Mouse (Mus musculus): ENCODE results near the gene Plekho1.

The Plekho1 gene

DNA sequence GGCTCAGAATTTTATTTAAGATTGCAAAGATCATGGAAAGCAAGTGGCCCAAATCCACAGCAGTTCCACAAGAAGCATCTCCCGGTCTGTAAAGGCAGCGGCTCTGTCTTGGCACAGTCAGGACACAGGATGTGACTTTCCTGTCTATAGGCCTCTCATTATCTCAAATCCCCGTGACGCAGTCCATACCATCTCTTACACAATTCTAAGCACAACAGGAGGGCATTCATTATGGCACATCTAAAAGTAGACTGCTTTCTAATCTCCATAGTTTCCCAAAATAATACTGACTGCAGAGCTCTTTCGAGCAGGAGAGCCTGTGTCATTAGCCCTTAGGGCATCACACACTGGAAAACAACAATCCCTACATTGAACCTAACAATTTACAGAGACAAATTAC is 17.0 kb upstream of the Plekho1 start:
- intact Hi-C loops (cut with DNase I) = no loop called here

DNA sequence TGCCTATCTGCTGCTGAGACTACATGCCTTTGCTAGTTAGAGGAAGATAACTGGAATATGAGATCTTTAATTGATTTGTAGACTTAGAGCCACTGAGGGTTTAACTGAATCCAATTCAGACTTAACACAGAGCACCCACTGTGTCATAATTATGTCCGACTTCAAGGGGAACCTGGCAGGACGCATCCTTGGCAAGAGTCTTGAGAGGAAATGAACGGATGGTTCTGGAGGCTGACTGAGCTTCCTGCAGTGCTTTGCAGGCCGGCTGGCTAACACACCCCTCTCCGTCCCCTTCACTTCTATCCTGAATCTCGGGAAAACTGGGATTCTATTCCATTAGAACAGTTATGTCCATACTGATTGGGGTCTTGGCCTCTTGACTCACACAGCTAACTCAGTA is 12.7 kb upstream of the Plekho1 start:
- intact Hi-C loops (cut with DNase I) = no loop called here

DNA sequence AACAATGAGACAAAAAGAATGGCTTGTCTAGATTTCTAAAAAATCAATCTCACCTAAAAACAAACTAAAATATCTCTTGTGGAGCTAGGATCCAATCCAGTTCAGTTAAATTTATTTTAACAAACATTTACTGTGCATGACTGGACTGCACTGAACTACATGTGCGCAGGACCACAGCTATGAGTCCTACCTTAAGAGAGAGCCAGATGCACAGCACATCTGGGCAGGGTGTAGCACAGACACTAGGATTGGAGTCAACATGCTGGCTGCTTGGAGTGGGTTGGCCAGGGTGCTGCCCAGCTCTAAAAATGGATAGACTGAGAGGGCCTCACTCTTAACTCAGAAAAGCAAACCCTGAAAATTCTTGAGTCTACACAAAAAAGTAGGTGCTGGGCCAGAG is 5.8 kb upstream of the Plekho1 start:
- intact Hi-C loops (cut with DNase I) = no loop called here

DNA sequence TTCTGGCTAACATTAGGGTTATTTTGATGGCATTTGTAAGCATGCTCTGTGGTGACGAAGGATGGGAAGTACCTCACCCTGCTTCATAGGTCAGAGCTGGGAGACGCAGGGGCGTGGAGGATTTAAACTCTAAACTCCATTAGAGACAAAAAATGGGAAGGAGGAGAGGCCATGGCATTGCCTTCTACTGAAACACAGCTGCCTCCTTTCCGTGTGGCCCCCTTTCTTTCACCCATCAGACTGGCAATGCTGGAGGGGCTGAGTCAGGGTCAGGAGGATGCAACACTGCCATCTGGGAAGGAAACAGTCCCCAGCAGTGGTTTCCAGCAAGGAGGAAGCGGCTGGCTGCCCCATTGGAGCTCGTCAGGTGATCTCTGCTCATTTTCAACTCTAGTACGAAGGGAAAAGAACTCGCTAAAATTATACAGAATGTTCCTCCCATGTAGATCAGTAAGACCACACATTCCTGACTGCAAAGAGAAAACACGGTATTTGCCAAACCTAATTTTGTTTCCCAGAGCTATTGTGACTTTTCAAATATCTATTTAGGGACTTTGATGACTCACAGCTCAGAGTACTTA is 5.2 kb upstream of the Plekho1 start:
- intact Hi-C loops (cut with DNase I) = no loop called here

DNA sequence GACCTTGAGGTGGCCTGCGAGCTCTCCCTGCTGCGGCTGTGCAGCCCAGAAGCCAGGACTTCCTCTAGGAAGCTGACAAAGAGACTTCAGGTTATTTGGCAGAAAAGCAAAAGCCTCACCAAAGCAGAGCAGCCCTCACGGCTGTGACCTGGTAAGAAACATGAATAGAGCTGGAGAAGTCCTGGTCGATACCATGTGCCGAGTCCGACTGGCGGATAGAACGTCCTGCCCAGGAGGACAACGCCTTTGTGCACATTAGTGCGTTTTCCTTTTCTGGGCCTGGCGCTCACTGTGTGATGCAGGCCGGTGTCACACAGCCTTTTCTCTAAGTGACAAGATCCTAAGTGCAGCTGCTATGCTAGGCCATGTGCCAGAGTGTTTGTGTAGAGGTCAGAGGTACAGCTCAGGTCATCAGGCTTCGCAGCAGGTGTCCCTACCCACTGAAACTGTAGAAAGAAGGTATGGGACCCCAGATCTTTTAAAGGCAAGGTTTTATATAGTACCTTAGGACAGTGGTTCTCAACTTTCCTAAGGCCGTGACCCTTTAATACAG is 4.4 kb upstream of the Plekho1 start:
- intact Hi-C loops (cut with DNase I) = no loop called here

DNA sequence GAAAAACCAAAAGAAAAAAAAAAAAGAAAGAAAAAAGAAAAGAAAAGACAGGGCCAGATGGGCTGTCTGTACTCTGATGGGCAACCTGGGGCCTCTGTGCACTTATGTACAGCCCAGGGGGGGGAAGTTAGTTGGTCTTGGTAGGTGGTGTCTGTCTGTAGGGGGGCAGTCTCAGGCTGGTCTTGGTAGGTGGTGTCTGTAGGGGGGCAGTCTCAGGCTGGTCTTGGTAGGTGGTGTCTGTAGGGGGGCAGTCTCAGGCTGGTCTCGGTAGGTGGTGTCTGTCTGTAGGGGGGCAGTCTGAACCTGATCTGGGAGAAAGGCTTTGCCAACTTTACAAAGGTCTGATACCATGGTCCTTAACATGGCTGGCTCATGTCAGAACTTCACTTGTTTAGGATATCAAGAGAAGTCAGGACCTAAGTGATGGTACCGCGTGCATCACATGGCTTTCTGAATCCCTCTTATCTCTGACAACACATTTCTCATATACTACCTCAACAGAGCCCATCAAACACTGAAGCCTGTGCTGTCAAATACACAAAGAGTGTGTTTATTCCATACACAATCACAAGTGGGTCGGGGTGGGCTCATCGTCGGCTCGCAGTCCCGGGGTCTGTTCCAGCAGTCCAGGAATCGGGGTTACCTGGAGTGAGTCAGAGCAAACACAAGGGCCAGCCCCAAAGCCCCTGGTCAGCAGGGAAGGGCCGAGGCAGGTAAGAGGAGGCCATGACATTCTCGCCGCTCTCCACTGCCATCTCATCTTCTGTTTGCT is 3.7 kb upstream of the Plekho1 start:
- intact Hi-C loops (cut with DNase I) = no loop called here

DNA sequence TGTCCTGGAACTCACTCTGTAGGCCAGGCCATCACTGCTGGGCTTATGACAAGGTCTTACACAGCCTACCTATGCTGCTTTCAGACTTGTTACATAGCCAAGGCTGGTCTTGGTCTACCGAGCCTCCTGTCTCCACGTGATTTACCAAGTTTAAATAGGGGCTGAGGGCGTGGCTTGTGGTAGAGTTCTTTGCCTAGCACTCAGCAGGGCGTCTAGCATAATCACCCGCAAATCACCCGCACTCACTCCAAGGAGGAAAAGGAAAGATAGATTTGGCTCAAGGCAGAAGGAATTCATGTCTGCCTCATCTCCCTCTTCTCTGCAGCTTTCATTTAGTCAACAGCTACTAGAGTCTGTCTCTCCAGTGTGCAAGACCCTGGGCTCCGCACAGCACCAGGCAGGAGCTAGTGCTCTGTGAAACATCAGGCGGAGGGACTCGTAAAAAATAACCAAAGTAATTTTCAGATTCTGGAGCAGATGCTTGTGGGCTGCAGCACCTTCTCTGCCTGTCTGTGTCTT is 1.5 kb upstream of the Plekho1 start:
- intact Hi-C loops (cut with DNase I) = no loop called here

DNA sequence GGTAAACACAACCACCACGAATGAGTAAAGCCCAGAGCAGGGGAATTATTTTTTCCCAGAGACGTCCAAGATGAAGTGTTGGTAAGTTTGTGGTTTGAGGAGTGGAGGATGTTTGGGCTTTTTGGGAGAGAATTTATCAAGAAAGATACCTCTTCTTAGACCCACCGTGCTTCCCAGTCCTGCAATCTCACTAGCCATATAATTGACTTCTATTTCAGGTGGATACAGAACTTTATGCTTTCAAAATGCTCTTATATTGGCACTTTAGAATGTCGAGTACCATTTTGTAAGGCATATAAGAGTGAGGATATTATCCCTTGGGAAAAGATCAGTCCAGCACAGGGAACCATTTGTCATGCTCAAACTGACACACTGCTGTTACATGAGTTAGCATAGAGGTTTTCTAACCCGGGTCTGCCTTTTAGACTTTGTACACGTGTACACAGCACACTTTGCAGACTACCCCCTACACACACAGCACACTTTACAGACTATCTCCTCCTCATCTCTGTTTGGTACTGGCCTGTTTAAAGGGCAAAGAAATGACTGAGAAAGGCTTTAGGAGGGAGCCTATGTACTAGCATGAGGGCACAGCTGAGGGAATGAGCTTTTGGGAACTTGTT is 761 bp upstream of the Plekho1 start:
- intact Hi-C loops (cut with DNase I) = no loop called here

DNA sequence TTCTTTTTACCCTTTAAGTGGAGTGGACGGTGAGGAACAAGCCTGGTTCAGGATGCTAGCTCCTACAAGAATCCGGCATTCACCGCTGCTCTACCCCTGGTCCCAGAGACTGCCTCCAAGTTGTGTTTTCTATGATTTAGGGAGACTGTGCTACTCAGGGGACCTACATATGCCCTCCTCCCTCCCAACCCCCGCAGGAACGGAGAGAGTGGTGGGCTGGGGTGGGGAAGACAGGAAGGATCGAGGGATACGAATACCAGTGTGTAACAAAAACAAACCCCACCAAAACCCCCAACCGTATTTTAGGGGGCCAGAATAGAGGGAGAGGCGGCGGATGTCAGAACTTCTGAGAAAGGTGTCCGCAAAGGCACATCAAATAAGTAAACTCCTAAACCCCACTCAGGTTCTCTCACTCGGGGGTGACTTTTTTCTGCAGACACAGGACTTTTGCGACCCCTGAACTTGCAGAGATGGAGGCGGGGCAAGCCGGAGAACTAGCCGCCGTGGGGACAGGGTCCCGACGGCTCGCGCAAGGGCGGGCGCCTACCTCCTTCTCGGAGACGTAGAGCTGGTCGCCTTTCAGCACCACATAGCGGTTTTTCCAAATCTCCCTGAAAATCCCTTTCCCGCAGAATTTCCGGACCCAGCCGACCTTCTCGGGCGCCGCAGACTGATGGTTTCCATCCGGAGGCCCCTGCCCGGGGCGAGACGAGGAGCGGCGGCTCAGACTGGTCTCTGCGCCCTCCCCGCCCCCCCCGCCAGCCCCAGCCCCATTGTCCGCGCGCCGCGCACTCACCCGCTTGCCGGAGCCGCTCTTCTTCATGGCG is 613 bp downstream of the Plekho1 start:
- intact Hi-C loops (cut with DNase I) = no loop called here

DNA sequence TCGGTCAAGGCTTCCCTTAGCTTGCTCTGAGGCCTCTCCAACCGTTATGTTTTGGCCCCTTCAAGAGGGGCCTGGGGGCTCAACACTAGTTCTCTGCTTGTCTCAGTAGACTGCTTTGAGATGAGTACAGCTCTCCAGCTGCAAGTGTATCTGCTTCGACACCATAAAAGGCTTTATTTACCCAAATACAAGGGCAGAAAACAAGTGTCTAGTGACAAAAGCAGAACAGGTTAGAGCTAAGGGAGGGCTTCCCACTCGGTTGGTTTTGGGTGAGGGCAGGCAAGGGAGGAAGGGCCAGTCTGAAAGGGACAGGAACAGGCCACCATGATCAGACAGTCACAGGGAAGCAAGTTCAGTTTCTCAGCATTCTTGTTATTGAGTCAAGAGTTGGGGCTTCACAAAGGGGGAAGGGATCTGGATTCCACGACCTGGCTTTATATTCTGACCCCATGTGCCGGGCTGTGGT is 1.4 kb downstream of the Plekho1 start:
- intact Hi-C loops (cut with DNase I) = no loop called here

DNA sequence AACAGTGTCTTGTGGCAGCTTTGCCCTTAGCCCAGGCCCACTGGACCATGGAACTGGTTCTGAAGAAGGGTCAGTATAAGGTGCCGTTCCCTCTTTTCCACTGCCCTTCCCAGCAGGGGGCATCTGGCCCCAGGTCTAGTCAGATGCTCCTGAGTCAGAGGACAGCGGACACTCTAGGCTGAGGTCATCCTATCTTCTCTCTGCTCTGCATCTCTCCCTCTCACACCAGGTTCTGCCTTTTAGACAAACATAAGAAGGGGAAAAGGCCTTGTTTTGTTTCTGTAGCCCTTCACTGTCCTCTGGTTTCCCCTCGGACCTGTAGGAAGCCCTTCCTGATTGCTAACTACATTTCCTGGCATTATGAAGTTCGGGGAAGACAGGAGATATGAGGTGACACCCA is 1.9 kb downstream of the Plekho1 start:
- intact Hi-C loops (cut with DNase I) = no loop called here

DNA sequence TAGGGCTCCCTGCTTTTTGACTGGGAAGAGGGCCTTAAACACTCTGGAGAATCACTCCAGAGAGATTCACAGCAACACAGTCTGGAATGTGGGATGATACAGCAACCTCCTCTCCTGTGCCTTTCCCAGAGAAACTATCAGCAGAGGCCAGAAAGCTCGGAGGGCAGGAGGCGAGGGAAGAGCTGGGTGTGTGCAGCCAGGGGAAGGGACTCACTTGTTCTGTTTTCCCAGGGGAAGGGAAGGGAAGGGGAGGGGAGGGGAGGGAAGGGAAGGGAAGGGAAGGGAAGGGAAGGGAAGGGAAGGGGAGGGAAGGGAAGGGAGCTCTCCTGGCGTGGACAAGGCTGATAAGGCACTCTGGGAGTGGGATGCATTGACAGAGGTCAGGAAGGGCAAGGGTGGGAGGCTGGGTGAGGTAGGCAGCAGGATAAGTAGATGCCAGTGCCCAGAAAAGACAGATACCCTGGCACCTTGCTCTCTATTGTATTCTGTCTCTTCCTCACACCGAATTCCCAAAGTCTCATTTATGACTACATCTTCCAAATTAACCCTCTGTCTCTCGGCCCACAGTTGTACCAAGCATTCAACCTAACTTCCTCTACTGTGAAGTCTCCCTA is 2.7 kb downstream of the Plekho1 start:
- intact Hi-C loops (cut with DNase I) = no loop called here

DNA sequence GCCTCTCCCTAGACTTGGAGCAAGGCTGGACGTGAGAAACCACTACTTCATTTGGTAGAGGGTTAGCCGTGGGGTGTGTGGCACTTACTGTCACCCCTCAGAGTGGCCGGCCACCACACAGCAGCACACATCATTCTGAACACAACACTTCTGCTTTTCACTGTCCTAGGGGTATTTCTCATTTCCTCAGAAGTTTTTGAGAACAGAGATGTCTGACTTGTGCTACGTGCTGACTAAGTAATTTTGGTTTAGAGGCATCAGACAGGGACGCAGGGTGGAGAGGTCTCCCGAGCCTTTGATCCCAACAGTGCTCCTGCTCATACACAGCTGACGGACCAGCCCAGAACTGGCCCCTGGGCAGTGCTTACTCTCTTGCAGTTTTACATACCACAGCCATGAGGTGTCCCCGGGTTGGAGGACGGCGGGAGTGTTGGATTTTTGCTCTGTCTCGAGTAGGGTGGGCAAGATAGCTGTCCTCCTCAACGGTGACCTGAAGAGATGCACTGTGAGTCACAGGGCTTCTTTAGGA is 5.3 kb downstream of the Plekho1 start:
- intact Hi-C loops (cut with DNase I) = no loop called here

DNA sequence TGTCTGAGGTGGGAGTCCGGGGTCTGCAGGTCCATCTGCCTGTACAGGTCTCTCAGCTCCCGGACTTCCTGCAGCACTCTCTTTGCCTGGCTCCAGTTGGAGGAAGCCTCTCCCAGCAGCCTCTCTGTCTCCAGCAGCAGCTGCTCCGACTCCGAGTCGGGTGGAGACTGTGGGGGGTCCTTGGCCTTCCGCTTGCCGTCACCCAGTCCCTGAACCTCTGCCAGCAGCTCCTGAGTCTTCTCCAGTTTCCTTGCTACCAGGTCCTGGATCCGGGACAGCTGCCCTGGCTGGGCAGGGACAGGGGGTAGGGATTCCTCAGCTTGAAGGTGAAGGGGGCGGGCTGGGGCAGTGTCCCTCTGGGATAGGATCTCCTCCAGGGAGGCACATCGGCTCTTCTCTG is 6.8 kb downstream of the Plekho1 start:
- intact Hi-C loops (cut with DNase I) = no loop called here

DNA sequence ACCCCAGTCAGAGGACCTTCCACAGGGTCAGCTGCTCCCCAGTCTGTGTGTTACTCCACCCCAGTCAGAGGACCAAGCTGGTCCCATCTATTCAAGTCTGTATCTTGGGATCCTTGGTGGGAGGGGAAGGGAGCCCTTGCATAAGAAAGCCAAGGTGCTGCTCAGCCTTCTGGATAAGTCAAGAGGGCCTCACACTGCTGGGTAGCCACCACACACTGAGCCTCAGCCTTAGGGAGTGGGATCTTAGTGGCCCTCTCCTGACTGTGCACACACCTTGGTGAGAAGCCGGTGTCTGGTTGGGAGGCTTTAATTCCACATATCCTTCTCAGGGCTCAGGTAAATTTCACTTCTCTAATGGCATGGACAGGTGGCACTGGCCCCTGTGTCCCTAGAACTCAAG is 7.7 kb downstream of the Plekho1 start:
- intact Hi-C loops (cut with DNase I) = no loop called here

DNA sequence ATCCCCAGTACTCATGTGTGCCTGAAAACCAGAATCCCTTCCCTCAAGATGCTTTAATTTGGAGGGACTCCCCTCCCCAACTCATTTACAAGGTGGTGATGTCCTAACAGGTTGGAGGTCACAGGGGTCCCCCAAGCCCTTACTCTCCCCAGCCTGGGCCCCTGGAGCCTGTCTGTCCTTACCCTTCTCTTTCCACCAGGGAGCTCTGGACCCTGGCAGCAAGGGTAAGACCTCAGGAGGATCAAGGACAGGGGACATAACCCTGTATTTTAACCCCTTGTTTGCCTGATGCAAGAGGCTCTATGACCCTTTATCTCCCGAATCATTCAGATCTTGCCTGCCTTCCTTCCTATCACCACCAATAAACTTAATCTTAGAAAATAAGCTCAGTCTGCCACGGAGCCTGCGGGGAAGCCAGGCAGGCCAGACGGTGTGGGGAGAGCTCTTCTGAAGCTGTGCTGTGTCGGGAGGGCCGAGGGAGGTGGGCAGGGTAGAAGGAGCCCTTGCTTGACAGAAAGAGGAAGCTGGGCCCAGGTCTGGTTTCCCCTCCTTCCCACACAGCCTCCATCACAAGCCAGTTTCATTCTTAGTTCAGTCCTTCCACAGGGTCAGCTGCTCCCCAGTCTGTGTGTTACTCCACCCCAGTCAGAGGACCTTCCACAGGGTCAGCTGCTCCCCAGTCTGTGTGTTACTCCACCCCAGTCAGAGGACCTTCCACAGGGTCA is 8.3 kb downstream of the Plekho1 start:
- intact Hi-C loops (cut with DNase I) = no loop called here

DNA sequence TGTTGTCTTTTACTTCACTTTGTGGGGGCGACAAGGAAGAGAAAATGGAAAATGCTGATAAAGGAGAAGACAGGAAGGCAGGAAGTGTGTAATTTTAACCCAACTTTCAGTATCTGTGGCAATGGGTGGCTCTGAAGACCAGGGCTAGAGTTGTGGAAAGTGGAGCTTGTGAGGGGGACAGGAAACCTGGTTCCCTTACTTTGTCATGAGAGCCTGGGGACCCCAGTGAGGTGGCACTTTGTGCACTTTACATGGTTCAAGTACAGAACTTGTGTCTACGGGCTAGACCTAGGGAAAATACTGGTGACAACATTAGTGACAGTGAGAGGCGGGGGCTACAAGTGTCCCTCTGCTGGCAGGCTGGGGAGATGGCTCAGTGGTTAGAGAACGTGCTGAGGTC is 8.8 kb downstream of the Plekho1 start:
- intact Hi-C loops (cut with DNase I) = no loop called here

DNA sequence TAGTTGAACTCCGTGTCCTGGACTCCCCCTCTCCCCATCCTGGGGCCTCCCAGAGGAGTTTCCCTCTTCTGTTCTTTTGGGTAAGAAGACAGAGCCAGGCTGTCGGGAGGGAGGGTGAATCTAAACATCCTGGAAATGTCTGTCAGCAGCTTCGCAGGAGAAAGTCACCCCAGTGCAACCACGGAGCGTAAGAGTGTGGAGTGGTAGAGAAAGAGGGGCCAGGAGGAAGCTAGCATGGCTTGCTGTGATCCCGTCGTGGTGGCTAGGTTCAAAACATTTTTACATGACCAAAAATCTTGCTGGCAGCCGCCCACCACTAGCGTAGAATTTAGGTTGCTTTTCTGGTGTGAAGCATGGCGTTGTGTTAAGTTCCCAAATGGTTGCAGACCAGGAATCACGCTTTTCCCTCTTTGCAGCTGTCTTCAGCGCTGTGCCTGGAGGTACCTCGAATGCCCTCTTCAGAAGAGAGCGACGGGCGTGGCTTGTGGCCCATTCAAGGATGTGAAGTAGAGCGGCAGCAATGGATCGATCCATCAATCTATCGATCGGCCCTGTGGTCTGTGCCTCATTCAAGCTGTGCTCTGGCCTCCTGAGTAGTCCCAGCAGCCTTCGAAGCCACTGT is 9.7 kb downstream of the Plekho1 start:
- intact Hi-C loops (cut with DNase I) = no loop called here

DNA sequence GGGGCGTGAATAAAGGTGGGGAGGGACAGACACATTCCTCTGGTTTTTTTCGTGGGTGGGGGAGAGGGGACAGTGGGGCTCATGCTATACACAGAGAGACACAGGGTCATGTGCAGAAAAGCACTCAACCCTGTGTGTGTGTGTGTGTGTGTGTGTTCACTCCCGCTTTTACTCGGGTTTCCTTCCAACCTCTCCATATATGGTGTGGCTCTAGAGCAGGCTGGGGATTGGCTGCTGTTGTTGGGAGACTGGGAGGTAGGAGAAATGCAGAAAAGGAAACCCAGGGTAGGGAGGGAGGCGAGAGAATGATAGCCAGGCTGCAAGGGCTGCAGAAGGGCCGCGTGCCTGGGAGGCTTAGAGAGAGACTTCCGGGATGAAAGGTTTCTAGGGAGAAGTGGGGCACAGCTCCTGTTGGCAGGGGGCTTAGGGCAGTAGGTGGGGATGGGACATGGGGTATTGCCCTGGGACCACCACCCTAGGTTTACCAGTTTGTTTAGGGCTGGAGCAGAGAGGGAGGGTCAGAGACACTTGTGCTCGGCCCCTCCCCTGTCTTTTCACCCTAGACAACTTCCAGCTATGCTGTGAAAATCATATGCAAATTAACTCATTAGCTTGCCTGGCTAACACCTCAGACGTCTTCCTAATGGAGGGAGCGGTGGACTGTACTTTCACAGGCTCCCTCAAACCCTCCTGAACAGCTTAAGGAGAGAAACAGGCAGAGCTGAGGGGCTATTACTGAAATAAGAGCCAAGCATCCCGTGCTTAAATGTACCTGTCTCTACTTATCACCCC is 10.4 kb downstream of the Plekho1 start:
- intact Hi-C loops (cut with DNase I) = no loop called here

Data from adrenal gland (tissue).